Mouse (Mus musculus): Measurements from ENCODE around the gene Sox5. TPM values are rescaled to one million over a fixed set of nuclear protein-coding genes. Genes with fewer than 3 reads are reported as not detected.

Sox5 gene
- total and polyA plus RNA-seq, 3 experiments = 1.7 to 3.4 (median 2.4) TPM

DNA sequence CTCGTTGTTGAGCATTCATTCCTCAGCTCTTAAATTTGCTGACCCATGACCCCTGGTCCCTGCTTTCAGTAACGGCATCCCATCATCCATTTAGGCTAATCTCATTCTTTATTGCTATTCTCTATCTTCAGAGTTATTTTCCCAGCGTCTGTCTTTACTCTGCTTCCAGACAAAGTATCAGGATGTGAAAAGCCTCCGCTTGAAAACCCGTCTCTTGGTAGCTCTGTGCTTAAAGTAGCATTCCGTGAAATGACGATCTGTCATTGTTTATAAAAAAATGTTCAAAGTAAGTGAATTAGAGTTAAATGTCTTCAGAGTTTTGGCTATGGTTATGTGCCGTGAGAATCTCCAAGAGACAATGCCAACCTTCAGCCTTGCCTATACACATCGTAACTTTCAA, 915.2 kb downstream of the Sox5 start:
- no peaks in the 10 kb centered on the region for H3K36me3 ChIP-seq (ENCODE audit: control insufficient read depth, insufficient read depth, low read length)
- H3K27me3 ChIP-seq (ENCODE audit: control insufficient read depth, insufficient read depth, low read length) = 0 out of 2 replicates have a peak, but pooled peaks cover 2% of the 10 kb centered on the region
- intact Hi-C loops (cut with DNase I) = no loop called here
- no peaks in the 10 kb centered on the region; the same call in 1 of the 2 replicates for H3K4me1 ChIP-seq (ENCODE audit: control insufficient read depth, insufficient read depth, low read length)
- TF ChIP-seq CTCF (IDR thresholded peaks at IDR 0.05) (no peak), POLR2A (IDR thresholded peaks at IDR 0.05; ENCODE audit: insufficient read depth, low read depth, low read length) (no peak), EP300 (IDR thresholded peaks at IDR 0.05; ENCODE audit: insufficient read depth, low read depth, low read length) (no peak)
- no peak overlapping the region for H3K4me3 ChIP-seq
- no peak overlapping the region for H3K9ac ChIP-seq (ENCODE audit: low read depth, low read length)
- H3K79me2 ChIP-seq (replicated peaks; ENCODE audit: control insufficient read depth, insufficient read depth, low read length) = no peaks in the 10 kb centered on the region
- DNase-seq = no peak
- H3K27ac ChIP-seq = no peak overlapping the region
- WGBS = 54% methylated on average over 9 of the region's 9 CpGs

DNA sequence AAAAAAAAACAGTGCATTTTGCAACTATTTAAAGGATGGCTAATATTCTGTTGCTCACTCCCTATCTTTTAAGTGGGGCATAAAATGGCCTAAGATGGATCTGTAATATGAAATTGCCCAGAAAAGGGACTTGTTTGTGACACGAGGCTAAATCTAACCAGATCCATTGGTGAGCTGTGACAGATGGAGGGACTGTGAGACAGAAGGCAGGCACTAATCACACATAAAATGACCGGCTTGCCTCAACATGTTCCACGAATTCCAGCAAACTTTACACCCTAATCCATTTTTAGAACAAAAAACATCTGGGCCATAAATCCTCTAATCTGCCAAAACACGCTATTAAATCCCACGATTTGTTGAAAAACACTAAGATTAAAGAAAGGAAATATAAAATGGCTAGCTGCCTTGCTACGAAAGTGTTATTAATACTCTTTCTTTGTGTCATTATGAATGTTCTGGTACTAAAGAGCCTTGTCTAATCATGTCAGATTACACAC, 919.1 kb downstream of the Sox5 start:
- intact Hi-C loops (cut with DNase I) = no loop called here
- Histone ChIP-seq H3K79me2 (replicated peaks; ENCODE audit: control insufficient read depth, insufficient read depth, low read length) (no peaks in the 10 kb centered on the region), H3K4me3 (no peak overlapping the region), H3K27me3 (ENCODE audit: control insufficient read depth, insufficient read depth, low read length) (0 out of 2 replicates have a peak, but pooled peaks cover 2% of the 10 kb centered on the region), H3K27ac (no peak overlapping the region), H3K36me3 (ENCODE audit: control insufficient read depth, insufficient read depth, low read length) (no peaks in the 10 kb centered on the region), H3K9ac (ENCODE audit: low read depth, low read length) (no peak overlapping the region), H3K4me1 (ENCODE audit: control insufficient read depth, insufficient read depth, low read length) (no peaks in the 10 kb centered on the region; the same call in 1 of the 2 replicates)
- DNase-seq = no peak
- 54% methylated on average over 6 of the region's 6 CpGs for WGBS
- TF ChIP-seq EP300 (IDR thresholded peaks at IDR 0.05; ENCODE audit: insufficient read depth, low read depth, low read length) (no peak), POLR2A (IDR thresholded peaks at IDR 0.05; ENCODE audit: insufficient read depth, low read depth, low read length) (no peak)

DNA sequence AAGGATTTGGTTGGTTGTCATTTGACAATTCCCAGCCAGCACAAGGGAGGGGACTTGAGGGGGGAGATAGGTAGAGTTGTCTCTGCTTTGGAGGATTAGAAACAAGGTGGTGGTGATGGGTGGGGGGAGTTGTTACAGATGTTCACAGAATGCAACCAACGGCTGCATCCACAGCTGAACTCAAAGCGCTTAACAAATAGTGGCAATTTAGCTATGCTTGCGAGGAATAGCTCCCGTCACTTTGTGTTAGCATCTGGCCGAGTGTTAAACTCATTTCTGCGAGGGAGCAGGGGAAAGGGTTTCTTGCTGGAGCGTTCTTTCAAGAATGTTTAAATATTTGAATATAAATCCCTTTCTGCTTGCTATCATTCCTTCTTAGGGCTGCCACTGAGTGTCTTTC, 921.7 kb downstream of the Sox5 start:
- no peaks in the 10 kb centered on the region for H3K27me3 ChIP-seq (ENCODE audit: control insufficient read depth, insufficient read depth, low read length)
- H3K27ac ChIP-seq = no peak overlapping the region
- H3K36me3 ChIP-seq (ENCODE audit: control insufficient read depth, insufficient read depth, low read length) = no peaks in the 10 kb centered on the region
- H3K4me1 ChIP-seq (ENCODE audit: control insufficient read depth, insufficient read depth, low read length) = no peaks in the 10 kb centered on the region; the same call in 1 of the 2 replicates
- no peak overlapping the region for H3K4me3 ChIP-seq
- intact Hi-C loops (cut with DNase I) = no loop called here
- TF ChIP-seq POLR2A (IDR thresholded peaks at IDR 0.05; ENCODE audit: insufficient read depth, low read depth, low read length) (no peak), EP300 (IDR thresholded peaks at IDR 0.05; ENCODE audit: insufficient read depth, low read depth, low read length) (no peak), CTCF (IDR thresholded peaks at IDR 0.05) (no peak)
- no peak overlapping the region for H3K9ac ChIP-seq (ENCODE audit: low read depth, low read length)
- 88% methylated on average over 7 of the region's 7 CpGs for WGBS
- no peak for DNase-seq
- H3K79me2 ChIP-seq (replicated peaks; ENCODE audit: control insufficient read depth, insufficient read depth, low read length) = no peaks in the 10 kb centered on the region

DNA sequence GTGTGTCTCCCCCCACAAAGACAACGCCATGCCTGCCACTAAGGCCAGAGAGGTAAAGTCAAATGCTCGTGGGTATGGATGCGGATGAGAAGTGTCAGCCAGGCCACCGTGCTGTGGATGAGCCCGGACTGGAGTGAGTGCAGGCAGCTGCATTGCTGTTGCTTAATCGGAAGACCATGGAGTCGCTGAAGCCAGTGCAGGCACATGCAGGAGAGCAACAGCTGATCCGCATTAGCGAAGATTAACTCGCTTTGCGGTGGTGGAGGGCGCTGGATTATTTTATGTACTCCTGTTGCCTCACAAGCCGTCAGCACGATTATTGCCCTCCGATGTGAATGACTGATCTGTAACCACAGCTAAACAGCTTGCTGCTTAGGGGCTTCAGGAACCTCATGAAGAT, 922.2 kb downstream of the Sox5 start:
- TF ChIP-seq EP300 (IDR thresholded peaks at IDR 0.05; ENCODE audit: insufficient read depth, low read depth, low read length) (no peak), POLR2A (IDR thresholded peaks at IDR 0.05; ENCODE audit: insufficient read depth, low read depth, low read length) (no peak), CTCF (IDR thresholded peaks at IDR 0.05) (no peak)
- no peak overlapping the region for H3K9ac ChIP-seq (ENCODE audit: low read depth, low read length)
- intact Hi-C loops (cut with DNase I) = no loop called here
- no peak overlapping the region for H3K27ac ChIP-seq
- H3K27me3 ChIP-seq (ENCODE audit: control insufficient read depth, insufficient read depth, low read length) = no peaks in the 10 kb centered on the region
- H3K4me3 ChIP-seq = no peak overlapping the region
- WGBS = 91% methylated on average over 15 of the region's 15 CpGs
- no peaks in the 10 kb centered on the region for H3K36me3 ChIP-seq (ENCODE audit: control insufficient read depth, insufficient read depth, low read length)
- H3K79me2 ChIP-seq (replicated peaks; ENCODE audit: control insufficient read depth, insufficient read depth, low read length) = no peaks in the 10 kb centered on the region
- no peaks in the 10 kb centered on the region; the same call in 1 of the 2 replicates for H3K4me1 ChIP-seq (ENCODE audit: control insufficient read depth, insufficient read depth, low read length)
- DNase-seq = no peak

DNA sequence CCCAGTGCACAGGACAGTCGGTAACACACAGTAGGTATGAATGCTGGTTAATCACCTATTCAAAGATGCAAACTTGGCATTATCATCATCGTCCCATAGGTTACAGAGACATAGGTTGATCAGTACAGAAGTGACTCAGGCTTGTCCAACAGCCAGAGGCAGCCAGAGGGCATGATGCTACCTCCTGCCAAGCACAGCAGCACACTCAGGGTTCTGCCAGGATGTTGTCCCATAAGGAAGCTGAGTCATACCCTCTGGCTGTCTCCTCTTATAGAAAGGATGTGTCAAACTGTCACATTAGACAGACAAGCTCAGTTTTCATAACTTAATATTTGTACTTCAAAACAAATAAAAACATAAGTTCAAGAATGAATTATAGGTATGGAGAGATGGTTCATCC, 923.2 kb downstream of the Sox5 start:
- 84% methylated on average over 2 of the region's 2 CpGs for WGBS
- H3K79me2 ChIP-seq (replicated peaks; ENCODE audit: control insufficient read depth, insufficient read depth, low read length) = no peaks in the 10 kb centered on the region
- no peaks in the 10 kb centered on the region; the same call in 1 of the 2 replicates for H3K4me1 ChIP-seq (ENCODE audit: control insufficient read depth, insufficient read depth, low read length)
- intact Hi-C loops (cut with DNase I) = no loop called here
- no peak for TF ChIP-seq CTCF (IDR thresholded peaks at IDR 0.05)
- TF ChIP-seq EP300 (IDR thresholded peaks at IDR 0.05; ENCODE audit: insufficient read depth, low read depth, low read length) = no peak
- TF ChIP-seq POLR2A (IDR thresholded peaks at IDR 0.05; ENCODE audit: insufficient read depth, low read depth, low read length) = no peak
- H3K4me3 ChIP-seq = no peak overlapping the region
- no peak for DNase-seq
- H3K27ac ChIP-seq = no peak overlapping the region
- H3K36me3 ChIP-seq (ENCODE audit: control insufficient read depth, insufficient read depth, low read length) = no peaks in the 10 kb centered on the region
- H3K27me3 ChIP-seq (ENCODE audit: control insufficient read depth, insufficient read depth, low read length) = no peaks in the 10 kb centered on the region; the same call in 1 of the 2 replicates
- no peak overlapping the region for H3K9ac ChIP-seq (ENCODE audit: low read depth, low read length)

DNA sequence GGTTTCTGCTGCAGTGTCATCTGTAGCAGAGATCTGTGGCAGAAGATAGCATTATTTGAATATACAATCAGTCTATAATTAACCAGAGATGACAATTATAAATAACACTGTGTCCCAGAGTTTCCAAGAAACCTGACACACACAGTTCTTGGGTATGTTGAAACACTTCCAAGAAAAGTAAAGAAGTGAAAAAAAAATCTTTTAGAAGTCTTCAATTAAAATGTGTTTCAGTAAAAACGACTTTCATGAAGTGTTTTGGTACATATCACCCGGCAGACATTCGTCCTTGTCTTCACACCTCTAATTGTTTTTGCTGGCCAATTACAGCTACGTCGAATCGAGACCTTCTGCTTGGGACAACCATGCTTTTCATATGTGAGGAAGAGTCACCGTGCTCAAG, 924.4 kb downstream of the Sox5 start:
- Histone ChIP-seq H3K27ac (no peak overlapping the region), H3K9ac (ENCODE audit: low read depth, low read length) (no peak overlapping the region), H3K4me3 (no peak overlapping the region), H3K79me2 (replicated peaks; ENCODE audit: control insufficient read depth, insufficient read depth, low read length) (no peaks in the 10 kb centered on the region), H3K4me1 (ENCODE audit: control insufficient read depth, insufficient read depth, low read length) (no peaks in the 10 kb centered on the region), H3K36me3 (ENCODE audit: control insufficient read depth, insufficient read depth, low read length) (no peaks in the 10 kb centered on the region), H3K27me3 (ENCODE audit: control insufficient read depth, insufficient read depth, low read length) (no peaks in the 10 kb centered on the region; the same call in 1 of the 2 replicates)
- DNase-seq = no peak
- TF ChIP-seq CTCF (IDR thresholded peaks at IDR 0.05) = no peak
- TF ChIP-seq POLR2A (IDR thresholded peaks at IDR 0.05; ENCODE audit: insufficient read depth, low read depth, low read length) = no peak
- no peak for TF ChIP-seq EP300 (IDR thresholded peaks at IDR 0.05; ENCODE audit: insufficient read depth, low read depth, low read length)
- intact Hi-C loops (cut with DNase I) = no loop called here
- 75% methylated on average over 7 of the region's 7 CpGs for WGBS

All from heart, adult 2 months (tissue).